Mouse (Mus musculus) E14TG2a.4 (cell line): ENCODE results near the gene Palm.

Experiments used
- CTCF ChIP-seq: conservative IDR thresholded peaks from 2 replicates; pipeline ENCODE4 v1.5.1; 2014; ENCODE audit warnings: low read length
- POU5F1 ChIP-seq: IDR thresholded peaks from 2 replicates; pipeline ENCODE4 v1.6.1; 2014; ENCODE audit warnings: low read length, borderline replicate concordance

DNA sequence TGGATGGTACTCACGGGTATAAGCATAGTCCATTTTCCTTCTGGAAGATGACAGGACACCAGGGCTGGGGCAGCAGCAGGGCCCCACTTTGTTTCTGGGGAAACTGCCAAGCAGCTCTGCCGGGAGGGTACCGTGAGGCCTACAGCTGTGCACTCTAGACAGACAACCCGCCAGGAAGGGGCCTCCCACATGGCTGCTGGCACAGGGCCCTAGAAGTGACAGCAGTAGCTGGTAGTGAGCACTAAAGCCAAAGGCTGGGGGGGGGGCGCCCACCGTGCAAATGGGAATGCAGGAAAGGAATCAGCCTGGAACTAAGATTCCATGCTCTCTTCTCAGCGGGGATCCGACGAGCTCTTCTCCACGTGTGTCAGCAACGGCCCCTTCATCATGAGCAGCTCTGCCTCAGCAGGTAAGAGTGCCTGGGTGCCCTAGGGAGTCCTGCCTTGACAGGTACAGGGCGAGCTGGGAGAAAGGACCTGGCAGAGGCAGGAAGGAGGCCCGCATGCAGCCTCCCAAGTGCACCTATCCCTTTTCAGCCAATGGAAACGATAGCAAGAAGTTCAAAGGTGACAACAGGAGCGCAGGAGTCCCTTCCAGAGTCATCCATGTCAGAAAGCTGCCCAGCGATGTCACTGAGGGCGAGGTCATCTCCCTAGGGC, 65.2 kb downstream of the Palm start:
- TF ChIP-seq CTCF, result no peak
- no peak for TF ChIP-seq POU5F1
